Mouse (Mus musculus) limb, embryonic 10.5 days (tissue): ENCODE results near the gene Slc35d2. TPM values are rescaled to one million over a fixed set of nuclear protein-coding genes. Genes with fewer than 3 reads are reported as not detected.
"Not testable (repeated sequence)": the region's sequence is repeated elsewhere in the genome, so short reads cannot be mapped to it uniquely, and the experiment has no call there.

Experiments used
- DNase-seq: peaks from one replicate; pipeline ENCODE4 v3.0.0-alpha.2; 2017; ENCODE audit warnings: low spot score
- H3K27ac ChIP-seq: fragments of 300-500 bp; sonication (generic); 2 replicates; pipeline ENCODE4 v1.5.1; 2016; ENCODE audit warnings: mild to moderate bottlenecking
- H3K27me3 ChIP-seq: fragments of 300-500 bp; sonication (generic); 2 replicates; pipeline ENCODE4 v1.6.1; 2016; ENCODE audit warnings: low read depth, mild to moderate bottlenecking; ENCODE audit not compliant: poor library complexity, severe bottlenecking
- H3K36me3 ChIP-seq: fragments of 300-500 bp; sonication (generic); 2 replicates; pipeline ENCODE4 v1.6.1; 2016; ENCODE audit warnings: mild to moderate bottlenecking, moderate library complexity
- H3K4me1 ChIP-seq: fragments of 300-500 bp; sonication (generic); 2 replicates; pipeline ENCODE4 v1.6.1; 2016
- H3K4me3 ChIP-seq: fragments of 300-500 bp; sonication (generic); 2 replicates; pipeline ENCODE4 v1.5.1; 2016; ENCODE audit warnings: mild to moderate bottlenecking, moderate library complexity
- H3K9me3 ChIP-seq: fragments of 300-500 bp; sonication (generic); replicated peaks from 2 replicates; pipeline ENCODE4 v1.6.1; 2016; ENCODE audit warnings: mild to moderate bottlenecking
- WGBS: fragments of 180-500 bp; shearing (Covaris S2); methylation state at CpG from one replicate; pipeline ENCODE4 v1.1.7; 2016; 5-methylcytosine and 5-hydroxymethylcytosine counted together
- polyA plus RNA-seq: library from polyadenylated mRNA; unstranded; fragments of >200 nt; fragmentation: Nextera tagmentation; extraction: Ambion mirVana; gene quantifications from 2 replicates; pipeline ENCODE4 v1.2.1, GENCODE M21; 2016

The Slc35d2 gene
- polyA plus RNA-seq, 1 experiment from 2014 or later: 3.0 TPM

DNA sequence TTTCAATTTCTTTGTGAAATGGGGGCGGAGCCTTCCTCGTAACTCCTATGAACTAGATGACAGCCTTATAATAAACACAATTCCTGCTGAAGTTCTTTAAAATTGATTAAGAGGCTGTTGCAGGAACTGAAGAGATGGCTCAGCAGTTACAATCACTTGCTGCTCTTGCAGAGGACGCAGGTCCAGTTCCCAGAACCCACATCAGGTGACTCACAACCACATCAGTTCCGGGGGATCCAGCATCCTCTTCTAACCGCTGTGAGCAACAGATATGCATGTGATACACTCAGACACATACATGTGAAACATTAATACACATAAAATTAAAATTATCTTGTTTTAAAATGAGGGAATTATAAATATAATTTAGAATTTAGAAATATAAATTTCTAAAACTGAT lies 51.6 kb downstream of the Slc35d2 start:
- Histone ChIP-seq H3K9me3 (no peaks in the 10 kb centered on the region), H3K27me3 (peaks cover 3% of the 10 kb centered on the region; the same call in 1 of the 2 replicates), H3K4me1 (peaks cover 11% of the 10 kb centered on the region), H3K36me3 (no peaks in the 10 kb centered on the region), H3K4me3 (no peak overlapping the region), H3K27ac (no peak overlapping the region)
- 92% methylated on average over 5 of the region's 5 CpGs for WGBS
- DNase-seq: no peak

DNA sequence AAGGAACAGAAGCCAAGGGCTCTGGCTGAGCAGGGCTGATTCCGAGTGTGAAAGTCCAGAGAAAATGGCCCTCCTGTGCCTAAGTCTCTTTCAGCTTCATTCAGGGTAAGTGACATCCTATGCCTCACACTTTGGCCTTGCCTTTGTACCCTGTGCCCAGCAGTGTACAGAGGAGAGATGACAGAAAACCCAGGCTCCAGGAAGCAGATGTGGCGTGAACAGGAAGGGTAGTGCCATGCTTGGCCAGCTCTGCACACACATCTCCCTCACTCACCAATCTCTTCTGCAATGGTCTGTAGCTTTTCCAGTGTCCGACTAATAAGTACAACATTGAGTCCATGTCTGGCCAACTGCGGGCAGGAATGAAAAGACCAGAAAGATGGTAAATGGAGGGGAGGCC lies 53.1 kb downstream of the Slc35d2 start:
- H3K36me3 ChIP-seq: no peaks in the 10 kb centered on the region
- 91% methylated on average over 4 of the region's 4 CpGs for WGBS
- no peak overlapping the region for H3K4me3 ChIP-seq
- no peak overlapping the region for H3K27ac ChIP-seq
- no peaks in the 10 kb centered on the region for H3K9me3 ChIP-seq
- DNase-seq: no peak
- H3K27me3 ChIP-seq: no peaks in the 10 kb centered on the region
- H3K4me1 ChIP-seq: peaks cover under 1% of the 10 kb centered on the region; the same call in 1 of the 2 replicates

GRCm38 (mm10) chr13:64066653-64067052 lies 62.5 kb downstream of the Slc35d2 start:
- H3K4me1 ChIP-seq: peaks cover 13% of the 10 kb centered on the region
- H3K9me3 ChIP-seq: no peaks in the 10 kb centered on the region
- no peaks in the 10 kb centered on the region for H3K36me3 ChIP-seq
- WGBS: 47% methylated on average over 3 of the region's 3 CpGs
- H3K27ac ChIP-seq: no peak overlapping the region
- H3K27me3 ChIP-seq: no peaks in the 10 kb centered on the region
- H3K4me3 ChIP-seq: no peak overlapping the region
- DNase-seq: no peak

GRCm38 (mm10) chr13:64064276-64064675 lies 64.9 kb downstream of the Slc35d2 start:
- Histone ChIP-seq H3K36me3 (no peaks in the 10 kb centered on the region), H3K27me3 (no peaks in the 10 kb centered on the region), H3K4me3 (no peak overlapping the region), H3K4me1 (peaks cover 13% of the 10 kb centered on the region), H3K27ac (no peak overlapping the region), H3K9me3 (no peaks in the 10 kb centered on the region)
- no peak for DNase-seq

- Histone ChIP-seq H3K36me3 (no peaks in the 10 kb centered on the region), H3K4me3 (no peak overlapping the region), H3K27ac (no peak overlapping the region), H3K9me3 (no peaks in the 10 kb centered on the region), H3K4me1 (peaks cover 2% of the 10 kb centered on the region; the same call in 1 of the 2 replicates), H3K27me3 (no peaks in the 10 kb centered on the region)
- no peak for DNase-seq
- WGBS: 86% methylated on average over 5 of the region's 5 CpGs
These were observed 68.1 kb downstream of the Slc35d2 start for GRCm38 (mm10) chr13:64060935-64061506.

DNA sequence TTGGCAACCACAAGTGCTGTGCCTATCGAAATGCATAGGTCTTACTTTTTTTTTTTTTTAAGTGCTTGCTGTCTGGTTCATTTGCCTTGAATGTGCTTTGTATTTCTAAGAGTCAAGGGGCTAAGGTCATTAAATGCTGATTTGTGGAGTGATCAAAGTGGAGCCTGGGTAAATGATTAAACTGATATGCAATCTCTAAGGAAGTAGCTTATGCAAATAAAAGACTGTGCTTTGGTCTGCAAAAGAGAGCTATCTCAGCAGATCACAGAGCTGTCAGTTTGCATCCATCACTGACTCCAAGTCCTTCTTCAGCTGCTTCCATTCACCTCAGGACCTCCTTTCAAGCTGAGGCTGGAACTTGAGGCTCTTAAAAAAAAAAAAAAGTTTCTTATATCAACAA lies 75.2 kb downstream of the Slc35d2 start:
- no peak overlapping the region for H3K4me3 ChIP-seq
- 74% methylated on average over 1 of the region's 1 CpGs for WGBS
- H3K9me3 ChIP-seq: no peaks in the 10 kb centered on the region; the same call in 1 of the 2 replicates
- DNase-seq: no peak
- no peaks in the 10 kb centered on the region for H3K4me1 ChIP-seq
- no peak overlapping the region for H3K27ac ChIP-seq
- H3K27me3 ChIP-seq: no peaks in the 10 kb centered on the region
- H3K36me3 ChIP-seq: no peaks in the 10 kb centered on the region

DNA sequence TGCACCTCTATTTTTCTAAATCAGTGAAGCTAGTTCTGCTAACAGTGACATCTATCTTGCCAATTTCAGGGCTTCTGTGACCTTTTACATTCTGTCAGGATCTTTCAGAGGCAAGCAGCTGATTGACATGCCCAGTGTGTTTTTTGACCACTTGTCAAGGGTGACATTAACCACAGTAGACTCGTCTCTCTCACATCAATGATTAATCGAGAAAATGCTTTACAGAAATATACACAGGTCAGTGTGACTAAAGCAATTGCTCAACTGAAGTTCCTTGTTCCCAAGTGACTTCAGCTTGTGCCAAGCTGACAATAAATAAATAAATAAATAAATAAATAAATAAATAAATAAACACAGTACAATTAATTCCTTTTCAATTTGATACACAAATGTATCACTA lies 76.9 kb downstream of the Slc35d2 start:
- not testable (repeated sequence) for H3K27me3 ChIP-seq, H3K4me1 ChIP-seq, H3K9me3 ChIP-seq, H3K4me3 ChIP-seq, H3K36me3 ChIP-seq, DNase-seq, H3K27ac ChIP-seq
- 98% methylated on average over 2 of the region's 2 CpGs for WGBS

DNA sequence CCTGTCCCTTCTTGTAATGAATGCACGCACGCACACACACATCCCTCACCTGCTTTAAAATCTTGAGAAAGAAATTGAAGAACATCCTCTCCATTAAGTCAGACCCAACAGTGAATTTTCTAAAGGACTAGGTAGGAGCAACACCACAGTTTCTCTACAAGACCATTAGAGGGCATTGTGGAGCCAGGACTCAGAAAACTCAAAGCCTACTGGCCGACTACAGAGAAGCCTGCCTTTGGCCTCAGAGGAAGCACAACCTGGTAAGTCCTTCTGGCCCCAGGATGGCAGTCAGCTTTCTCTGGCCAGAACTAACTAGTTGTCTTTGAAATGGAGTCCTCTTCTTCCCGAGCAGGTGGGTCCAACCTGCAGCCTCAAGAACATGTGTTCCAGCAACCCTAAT lies 78.3 kb downstream of the Slc35d2 start:
- Histone ChIP-seq H3K9me3 (no peaks in the 10 kb centered on the region; the same call in 1 of the 2 replicates), H3K4me1 (no peaks in the 10 kb centered on the region), H3K27ac (no peak overlapping the region), H3K27me3 (no peaks in the 10 kb centered on the region), H3K36me3 (no peaks in the 10 kb centered on the region), H3K4me3 (no peak overlapping the region)
- WGBS: 61% methylated on average over 4 of the region's 4 CpGs
- DNase-seq: no peak

DNA sequence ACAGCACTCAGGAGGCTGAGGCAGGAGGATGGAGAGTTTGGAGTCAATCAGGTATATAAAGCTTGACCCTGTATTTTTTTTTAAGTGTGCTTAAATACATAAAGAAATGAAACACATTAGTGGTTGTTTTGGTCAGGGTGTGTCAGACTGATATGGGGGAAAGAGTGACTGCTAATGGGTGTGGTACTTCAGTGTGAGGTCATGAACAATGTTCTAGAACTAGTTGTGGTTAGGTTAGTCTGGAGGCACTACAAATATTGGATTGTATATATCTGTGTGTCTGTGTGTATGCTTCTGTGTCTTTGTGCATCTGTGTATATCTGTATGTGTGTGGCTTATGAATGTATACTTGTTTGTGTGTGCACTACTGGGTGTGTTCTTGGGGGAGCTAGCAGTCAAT lies 79.6 kb downstream of the Slc35d2 start:
- H3K27me3 ChIP-seq: no peaks in the 10 kb centered on the region
- H3K9me3 ChIP-seq: no peaks in the 10 kb centered on the region; the same call in 1 of the 2 replicates
- H3K4me3 ChIP-seq: no peak overlapping the region
- no peaks in the 10 kb centered on the region for H3K36me3 ChIP-seq
- H3K4me1 ChIP-seq: no peaks in the 10 kb centered on the region
- H3K27ac ChIP-seq: no peak overlapping the region
- DNase-seq: no peak

GRCm38 (mm10) chr13:64048467-64048866 lies 80.7 kb downstream of the Slc35d2 start:
- Histone ChIP-seq H3K4me1 (no peaks in the 10 kb centered on the region), H3K27me3 (no peaks in the 10 kb centered on the region), H3K36me3 (no peaks in the 10 kb centered on the region)

More at GRCm38 (mm10) chr13:64048467-64048866, 80.7 kb downstream of the Slc35d2 start:
- WGBS: 91% methylated on average over 2 of the region's 2 CpGs
- Histone ChIP-seq H3K9me3 (no peaks in the 10 kb centered on the region), H3K27ac (no peak overlapping the region), H3K4me3 (no peak overlapping the region)
- no peak for DNase-seq

Other genes starting within 250 kb of the Slc35d2 start
- not detected in 2 replicates for gene Hsd17b3, start 40.1 kb downstream of the Slc35d2 start, polyA plus RNA-seq
- 11.2 and 12.6 TPM in 2 replicates for gene Zfp367, start 23.8 kb upstream of the Slc35d2 start, polyA plus RNA-seq
- gene Habp4, start 32.5 kb upstream of the Slc35d2 start, polyA plus RNA-seq: 14.5 and 18.4 TPM in 2 replicates
- gene Cdc14b, start 145.9 kb upstream of the Slc35d2 start, polyA plus RNA-seq: 34.9 and 43.5 TPM in 2 replicates
- 32.5 and 33.0 TPM in 2 replicates for gene Aaed1, start 183.3 kb upstream of the Slc35d2 start, polyA plus RNA-seq
- 100 and 108 TPM in 2 replicates for gene Ctsl, start 241.5 kb upstream of the Slc35d2 start, polyA plus RNA-seq